Mouse (Mus musculus): ENCODE measurements around the gene Trpm8.

Gene Trpm8

GRCm38 (mm10) chr1:88434057-88434456 lies 156.6 kb downstream of the Trpm8 start:
- no peak for DNase-seq (ENCODE audit: low spot score)

DNA sequence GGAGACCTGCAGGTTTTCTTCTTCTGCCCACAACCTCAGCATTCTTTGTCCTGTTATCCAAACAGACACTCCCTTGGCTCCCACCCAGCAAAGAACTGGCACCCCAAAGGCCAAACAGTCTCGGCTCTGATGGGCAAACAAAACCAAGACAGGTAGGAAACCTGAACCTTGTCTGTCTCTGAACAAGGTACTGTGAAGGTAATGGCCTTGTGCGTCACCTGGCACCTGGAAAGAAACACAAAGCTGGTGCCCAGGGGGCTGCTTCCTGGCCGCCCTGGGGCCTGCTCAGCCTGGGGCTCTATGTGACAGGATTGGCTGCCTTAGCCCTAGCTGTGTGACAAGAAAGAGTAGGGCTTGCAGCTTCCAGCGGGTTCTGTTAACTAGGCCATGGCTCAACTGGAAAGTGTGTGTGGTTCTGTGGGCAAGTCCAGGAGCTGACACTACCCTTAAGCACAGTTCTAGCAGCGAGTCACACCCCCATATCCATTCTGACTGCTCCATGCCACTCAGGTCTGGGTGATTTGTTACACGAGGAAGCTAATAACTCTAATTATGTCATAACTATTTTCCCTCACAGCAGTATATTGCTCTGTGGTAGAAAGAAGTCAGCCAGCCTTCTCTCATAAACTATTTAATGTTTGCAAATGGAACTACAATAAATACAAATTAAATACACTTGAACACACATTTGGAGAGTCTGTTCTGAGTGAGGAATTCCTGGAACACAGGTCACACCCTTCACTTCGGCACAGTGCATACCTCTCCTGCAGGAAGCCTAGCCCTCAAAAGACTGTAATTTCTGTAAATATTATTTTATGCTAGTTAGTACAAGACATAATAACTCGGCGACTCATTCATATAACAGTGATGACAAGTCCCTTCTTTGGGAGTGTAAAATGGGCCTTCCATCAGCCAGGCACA lies 160.0 kb downstream of the Trpm8 start:
- no peak for DNase-seq (ENCODE audit: low spot score)
